Mouse (Mus musculus): ENCODE measurements around the gene Gm17387. TPM values are rescaled to one million over a fixed set of nuclear protein-coding genes. Genes with fewer than 3 reads are reported as not detected.
A peak's percentile ranks its signal among the peaks of the same experiment; 100 is the strongest.

Gene Gm17387
- polyA plus RNA-seq, 1 experiment from 2014 or later: not detected

DNA sequence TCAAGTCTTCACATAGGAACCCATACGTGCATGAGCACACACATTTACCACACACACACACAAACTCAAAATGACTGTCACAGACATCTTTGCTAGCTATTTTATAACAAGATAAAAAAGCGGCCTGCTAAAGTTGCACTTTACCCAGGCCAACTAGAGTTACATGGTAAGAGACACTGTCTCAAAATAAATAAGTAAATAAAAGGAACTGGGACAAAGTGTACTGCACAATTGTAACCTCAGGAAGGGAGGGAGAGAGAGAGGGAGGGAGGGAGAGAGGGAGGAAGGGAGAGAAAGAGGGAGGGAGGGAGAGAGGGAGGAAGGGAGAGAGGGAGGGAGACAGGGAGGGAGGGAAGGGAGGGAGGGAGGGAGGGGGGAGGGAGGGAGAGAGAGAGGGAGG, 23.5 kb downstream of the Gm17387 start:
- no peaks in the 10 kb centered on the region for H3K27me3 ChIP-seq
- H3K9ac ChIP-seq: no peak overlapping the region
- H3K4me3 ChIP-seq: no peak overlapping the region
- no peak for ATAC-seq (ENCODE audit: insufficient number of reproducible peaks, insufficient read depth, low FRiP score, low TSS enrichment, low read depth)
- H3K4me1 ChIP-seq: peaks cover 5% of the 10 kb centered on the region
- no peak overlapping the region for H3K4me2 ChIP-seq
- no peaks in the 10 kb centered on the region for H3K9me3 ChIP-seq
- no peak overlapping the region for H3K27ac ChIP-seq
- whole genome bisulfite sequencing: 73% methylated on average over 2 of the region's 2 CpGs
- H3K36me3 ChIP-seq: peaks cover 3% of the 10 kb centered on the region; the same call in 1 of the 2 replicates

DNA sequence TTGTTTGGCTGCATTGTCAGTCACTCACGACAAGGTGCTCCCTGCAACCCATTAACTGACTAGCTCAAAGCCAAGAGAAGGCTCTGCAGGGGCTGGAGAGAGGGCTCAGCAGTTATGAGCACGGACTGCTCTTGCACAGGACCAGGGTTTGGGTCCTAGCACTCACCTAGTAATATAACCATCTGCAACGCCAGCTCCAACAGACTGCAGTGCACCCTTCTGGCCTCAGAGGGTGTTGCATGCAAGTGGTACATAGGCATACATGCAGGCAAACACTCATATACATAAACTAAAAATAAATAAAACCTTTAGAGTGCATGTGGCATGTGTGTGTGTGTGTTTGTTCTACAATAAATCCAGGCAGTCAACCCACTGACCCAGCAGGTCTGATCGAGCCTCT, 26.9 kb downstream of the Gm17387 start:
- no peak for ATAC-seq (ENCODE audit: insufficient number of reproducible peaks, insufficient read depth, low FRiP score, low TSS enrichment, low read depth)
- no peak overlapping the region for H3K4me2 ChIP-seq
- no peak overlapping the region for H3K9ac ChIP-seq
- peaks cover 3% of the 10 kb centered on the region; the same call in 1 of the 2 replicates for H3K36me3 ChIP-seq
- no peaks in the 10 kb centered on the region for H3K27me3 ChIP-seq
- no peak overlapping the region for H3K27ac ChIP-seq
- H3K4me3 ChIP-seq: no peak overlapping the region
- WGBS: 82% methylated on average over 4 of the region's 4 CpGs
- peaks cover 7% of the 10 kb centered on the region for H3K4me1 ChIP-seq
- H3K9me3 ChIP-seq: no peaks in the 10 kb centered on the region

DNA sequence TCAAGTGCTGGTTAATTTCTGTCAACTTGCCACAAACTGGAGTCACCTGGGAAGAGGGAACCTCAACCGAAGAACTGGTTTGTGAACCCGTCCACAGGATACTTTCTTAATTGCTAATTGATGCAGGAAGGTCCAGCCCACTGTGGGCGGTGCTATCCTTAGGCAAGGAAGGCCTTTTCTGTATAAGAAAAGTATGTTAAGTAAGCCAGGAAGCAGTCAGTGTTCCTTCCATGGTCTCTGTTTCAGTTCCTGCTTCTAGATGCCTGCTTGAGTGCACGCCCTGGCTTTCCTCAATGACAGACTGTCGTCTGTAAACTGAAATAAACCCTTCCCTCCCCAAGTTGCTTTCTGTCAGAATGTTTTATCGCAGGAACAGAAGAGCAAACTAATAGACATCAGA, 28.0 kb downstream of the Gm17387 start:
- Histone ChIP-seq H3K9ac (no peak overlapping the region), H3K4me3 (no peak overlapping the region), H3K9me3 (no peaks in the 10 kb centered on the region), H3K36me3 (peaks cover 3% of the 10 kb centered on the region; the same call in 1 of the 2 replicates), H3K4me1 (peaks cover 13% of the 10 kb centered on the region), H3K27ac (no peak overlapping the region), H3K4me2 (no peak overlapping the region), H3K27me3 (no peaks in the 10 kb centered on the region)
- 86% methylated on average over 6 of the region's 6 CpGs for WGBS
- no peak for ATAC-seq (ENCODE audit: insufficient number of reproducible peaks, insufficient read depth, low FRiP score, low TSS enrichment, low read depth)

DNA sequence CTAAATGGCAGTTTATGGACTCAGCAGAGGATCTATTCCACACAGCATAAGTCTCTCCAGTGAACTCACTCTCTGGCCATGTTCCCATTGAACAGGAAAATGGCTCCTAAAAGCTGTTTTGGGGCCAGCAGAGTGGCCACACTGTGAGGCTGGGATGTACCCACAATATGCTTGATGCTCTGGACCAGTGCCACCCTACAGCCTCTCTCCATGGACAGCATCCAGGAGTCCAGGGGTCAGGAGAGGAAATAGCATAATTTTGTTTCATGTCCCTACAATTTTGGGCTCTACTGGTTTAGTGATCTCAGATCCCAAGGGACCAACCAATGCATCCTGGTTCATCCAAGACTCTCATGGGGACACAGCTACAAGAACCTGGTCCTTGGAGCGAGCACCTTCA, 28.6 kb downstream of the Gm17387 start:
- no peak overlapping the region for H3K4me2 ChIP-seq
- H3K9ac ChIP-seq: no peak overlapping the region
- WGBS: 82% methylated on average over 1 of the region's 1 CpGs
- H3K9me3 ChIP-seq: no peaks in the 10 kb centered on the region
- no peak overlapping the region for H3K27ac ChIP-seq
- H3K4me1 ChIP-seq: peaks cover 18% of the 10 kb centered on the region
- ATAC-seq (ENCODE audit: insufficient number of reproducible peaks, insufficient read depth, low FRiP score, low TSS enrichment, low read depth): no peak
- no peak overlapping the region for H3K4me3 ChIP-seq
- peaks cover 4% of the 10 kb centered on the region for H3K36me3 ChIP-seq
- H3K27me3 ChIP-seq: no peaks in the 10 kb centered on the region

GRCm38 (mm10) chr7:141058601-141059341, 29.8 kb downstream of the Gm17387 start:
- H3K36me3 ChIP-seq: peaks cover 12% of the 10 kb centered on the region
- WGBS: 89% methylated on average over 14 of the region's 14 CpGs
- no peaks in the 10 kb centered on the region for H3K9me3 ChIP-seq
- no peak overlapping the region for H3K27ac ChIP-seq
- ATAC-seq (ENCODE audit: insufficient number of reproducible peaks, insufficient read depth, low FRiP score, low TSS enrichment, low read depth): no peak
- no peak overlapping the region for H3K4me3 ChIP-seq
- no peak overlapping the region for H3K9ac ChIP-seq
- H3K4me2 ChIP-seq: no peak overlapping the region
- H3K4me1 ChIP-seq: peaks cover 18% of the 10 kb centered on the region
- no peaks in the 10 kb centered on the region for H3K27me3 ChIP-seq

DNA sequence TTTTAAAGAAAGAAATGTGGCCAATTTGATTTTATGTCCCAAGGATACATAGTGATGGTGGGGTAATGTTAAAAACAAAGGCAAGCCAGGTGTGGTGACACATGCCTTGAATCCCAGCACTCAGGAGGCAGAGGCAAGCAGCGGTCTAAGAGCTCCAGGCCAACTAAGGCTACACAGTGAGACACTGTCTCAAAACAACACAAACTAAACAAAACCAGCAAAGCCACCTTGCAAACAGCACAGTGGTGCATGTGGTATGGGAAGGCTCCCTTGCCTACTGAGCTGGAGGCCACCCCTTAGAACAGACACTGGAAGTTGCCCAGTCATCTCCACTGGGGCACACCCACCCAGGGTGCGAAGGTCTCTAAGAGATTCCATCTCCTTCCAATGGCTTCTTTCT, 31.0 kb downstream of the Gm17387 start:
- no peak for ATAC-seq (ENCODE audit: insufficient number of reproducible peaks, insufficient read depth, low FRiP score, low TSS enrichment, low read depth)
- H3K4me3 ChIP-seq: peak overlapping the region; percentile 82
- H3K27ac ChIP-seq: no peak overlapping the region
- peak overlapping the region; percentile 91 for H3K9ac ChIP-seq
- H3K4me1 ChIP-seq: peaks cover 18% of the 10 kb centered on the region
- peak overlapping the region; percentile 94 for H3K4me2 ChIP-seq
- 54% methylated on average over 2 of the region's 2 CpGs for WGBS
- H3K27me3 ChIP-seq: no peaks in the 10 kb centered on the region
- no peaks in the 10 kb centered on the region for H3K9me3 ChIP-seq
- H3K36me3 ChIP-seq: peaks cover 24% of the 10 kb centered on the region

DNA sequence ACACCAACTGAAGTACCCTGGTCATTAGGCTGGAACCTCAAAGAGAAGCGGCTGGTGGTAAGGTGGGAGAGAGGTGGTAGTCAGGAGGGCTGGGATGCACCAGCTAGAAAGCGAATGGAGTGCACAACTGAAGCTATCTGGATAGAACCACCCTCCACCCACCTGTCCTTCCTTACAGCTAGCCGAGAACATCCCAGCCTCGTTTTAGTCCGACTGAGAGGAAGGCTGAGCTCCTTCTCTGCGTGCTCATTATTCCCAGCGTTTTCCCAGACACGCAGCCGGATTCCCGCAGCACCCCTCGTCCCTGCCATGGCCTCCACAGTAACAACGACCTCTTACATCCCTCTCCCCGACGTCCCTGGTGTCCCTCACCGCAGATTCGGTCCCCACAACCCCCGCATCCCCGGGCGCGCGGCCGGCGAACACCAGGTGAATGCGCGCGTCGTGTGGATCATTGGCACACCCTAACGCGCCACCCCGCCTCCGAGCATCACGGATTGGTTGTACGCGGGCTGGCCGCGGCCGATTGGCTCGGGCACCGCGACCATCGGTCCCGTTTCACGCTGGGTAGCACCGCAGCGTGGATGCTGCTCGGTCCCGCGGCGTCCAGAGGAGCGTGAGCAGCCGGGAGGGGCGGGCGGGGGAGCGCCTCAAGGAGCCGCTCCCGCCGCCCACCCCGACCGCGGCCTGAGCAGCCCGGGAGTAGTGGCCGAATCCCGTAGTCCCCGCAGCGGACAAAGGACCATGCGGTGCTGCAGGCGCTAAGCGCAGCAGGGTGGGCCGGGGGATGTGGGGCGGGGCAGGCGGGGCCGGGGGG, 31.7 kb downstream of the Gm17387 start, which contains the start of gene B4galnt4:
TSS of gene B4galnt4 (plus strand) at position 679 of the 817 bp plus-strand sequence.
- WGBS: under 1% methylated on average over 71 of the region's 72 CpGs
- peak within 1 kb of the TSS; percentile 94 for H3K4me2 ChIP-seq
- H3K4me3 ChIP-seq: peak within 1 kb of the TSS; percentile 82

GRCm38 (mm10) chr7:141061269-141061692, 32.4 kb downstream of the Gm17387 start:
- peak overlapping the region; percentile 39; the same call in 1 of the 2 replicates for H3K27ac ChIP-seq
- H3K4me1 ChIP-seq: peaks cover 18% of the 10 kb centered on the region
- H3K4me3 ChIP-seq: peak overlapping the region; percentile 82
- H3K9ac ChIP-seq: peak overlapping the region; percentile 91
- ATAC-seq (ENCODE audit: insufficient number of reproducible peaks, insufficient read depth, low FRiP score, low TSS enrichment, low read depth): peak; percentile 43
- H3K4me2 ChIP-seq: peak overlapping the region; percentile 94
- WGBS: under 1% methylated on average over 37 of the region's 37 CpGs
- no peaks in the 10 kb centered on the region for H3K9me3 ChIP-seq
- peaks cover 34% of the 10 kb centered on the region for H3K36me3 ChIP-seq
- no peaks in the 10 kb centered on the region for H3K27me3 ChIP-seq

More for the DNA sequence above, 31.7 kb downstream of the Gm17387 start, which contains the start of gene B4galnt4:
- Histone ChIP-seq H3K27me3 (no peaks in the 10 kb centered on the region), H3K36me3 (peaks cover 31% of the 10 kb centered on the region), H3K9me3 (no peaks in the 10 kb centered on the region), H3K9ac (peak within 1 kb of the TSS; percentile 91), H3K27ac (peak within 1 kb of the TSS; percentile 39; the same call in 1 of the 2 replicates), H3K4me1 (peaks cover 18% of the 10 kb centered on the region)
- peak; percentile 90 for ATAC-seq (ENCODE audit: insufficient number of reproducible peaks, insufficient read depth, low FRiP score, low TSS enrichment, low read depth)

DNA sequence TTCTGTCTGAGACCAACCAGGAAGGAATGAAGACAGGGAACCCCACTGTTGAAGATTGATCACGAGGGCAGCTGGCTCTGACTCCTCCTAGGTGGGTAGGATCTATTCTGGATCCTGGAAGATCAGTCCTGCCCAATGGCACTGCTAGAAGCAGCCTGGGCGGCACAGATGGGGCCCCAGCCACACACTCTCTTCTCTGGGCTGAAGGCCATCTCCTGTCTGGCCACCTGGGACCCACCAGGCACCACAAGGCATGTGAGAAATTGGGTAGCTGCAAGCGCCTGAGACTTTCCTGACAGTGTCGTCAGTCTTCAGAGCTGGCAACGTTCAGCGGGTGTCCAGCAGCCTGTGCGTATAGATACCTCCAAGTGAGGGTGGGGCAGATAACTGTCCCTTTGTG, 33.6 kb downstream of the Gm17387 start:
- Histone ChIP-seq H3K36me3 (peaks cover 41% of the 10 kb centered on the region), H3K27me3 (no peaks in the 10 kb centered on the region), H3K9me3 (no peaks in the 10 kb centered on the region), H3K4me1 (peaks cover 18% of the 10 kb centered on the region), H3K4me3 (0 out of 2 replicates have a peak overlapping the region, but pooled peaks have one; percentile 82), H3K4me2 (no peak overlapping the region), H3K27ac (no peak overlapping the region), H3K9ac (peak overlapping the region; percentile 91; the same call in 1 of the 2 replicates)
- 89% methylated on average over 7 of the region's 7 CpGs for WGBS
- ATAC-seq (ENCODE audit: insufficient number of reproducible peaks, insufficient read depth, low FRiP score, low TSS enrichment, low read depth): no peak

DNA sequence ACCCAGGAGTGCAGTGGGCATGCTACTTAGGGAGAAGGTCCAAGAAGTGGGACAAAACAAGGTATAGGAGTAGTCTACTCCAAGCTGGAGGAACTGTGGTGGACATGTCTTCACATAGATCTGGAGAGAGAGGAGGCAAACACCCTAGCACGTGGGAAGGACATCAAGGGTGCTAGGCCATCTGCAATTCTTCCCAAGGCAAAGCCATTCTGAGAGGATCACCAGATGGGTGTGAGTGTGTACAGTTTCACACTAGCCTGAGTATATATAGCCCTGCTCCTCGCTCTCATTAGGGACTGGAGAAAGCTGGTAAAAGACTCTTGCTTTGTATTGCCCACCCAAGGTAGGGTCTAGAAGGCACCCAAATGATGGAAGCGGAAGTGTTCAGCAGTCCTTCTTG, 34.4 kb downstream of the Gm17387 start:
- H3K4me3 ChIP-seq: no peak overlapping the region
- no peak for ATAC-seq (ENCODE audit: insufficient number of reproducible peaks, insufficient read depth, low FRiP score, low TSS enrichment, low read depth)
- peaks cover 18% of the 10 kb centered on the region for H3K4me1 ChIP-seq
- no peaks in the 10 kb centered on the region for H3K9me3 ChIP-seq
- peaks cover 49% of the 10 kb centered on the region for H3K36me3 ChIP-seq
- 92% methylated on average over 3 of the region's 3 CpGs for WGBS
- H3K4me2 ChIP-seq: no peak overlapping the region
- H3K27ac ChIP-seq: no peak overlapping the region
- no peak overlapping the region for H3K9ac ChIP-seq
- no peaks in the 10 kb centered on the region for H3K27me3 ChIP-seq

- Histone ChIP-seq H3K36me3 (peaks cover 55% of the 10 kb centered on the region), H3K4me3 (no peak overlapping the region), H3K4me2 (no peak overlapping the region), H3K27ac (no peak overlapping the region), H3K9me3 (no peaks in the 10 kb centered on the region), H3K9ac (no peak overlapping the region), H3K27me3 (no peaks in the 10 kb centered on the region), H3K4me1 (peaks cover 18% of the 10 kb centered on the region)
- ATAC-seq (ENCODE audit: insufficient number of reproducible peaks, insufficient read depth, low FRiP score, low TSS enrichment, low read depth): no peak
- WGBS: 84% methylated on average over 7 of the region's 7 CpGs
Observed at GRCm38 (mm10) chr7:141064175-141064574, 35.2 kb downstream of the Gm17387 start.

Data from embryonic facial prominence, embryonic 13.5 days (tissue).